Mouse (Mus musculus): ENCODE data around the gene Gm10681.
"Not testable (repeated sequence)": the region's sequence is repeated elsewhere in the genome, so short reads cannot be mapped to it uniquely, and the experiment has no call there.

The Gm10681 gene

GRCm38 (mm10) chr3:98507229-98507628 is 81.4 kb downstream of the Gm10681 start:
- not testable (repeated sequence) for DNase-seq

Data from retina, postnatal 1 day (tissue).